Mouse (Mus musculus) liver, adult (tissue): ENCODE measurements around the gene Scn4a.

ENCODE experiments used
- GATA4 ChIP-seq: IDR thresholded peaks from 2 replicates; pipeline ENCODE4 v1.6.1; 2014; ENCODE audit warnings: mild to moderate bottlenecking, low read length; ENCODE audit not compliant: insufficient replicate concordance

Gene Scn4a

DNA sequence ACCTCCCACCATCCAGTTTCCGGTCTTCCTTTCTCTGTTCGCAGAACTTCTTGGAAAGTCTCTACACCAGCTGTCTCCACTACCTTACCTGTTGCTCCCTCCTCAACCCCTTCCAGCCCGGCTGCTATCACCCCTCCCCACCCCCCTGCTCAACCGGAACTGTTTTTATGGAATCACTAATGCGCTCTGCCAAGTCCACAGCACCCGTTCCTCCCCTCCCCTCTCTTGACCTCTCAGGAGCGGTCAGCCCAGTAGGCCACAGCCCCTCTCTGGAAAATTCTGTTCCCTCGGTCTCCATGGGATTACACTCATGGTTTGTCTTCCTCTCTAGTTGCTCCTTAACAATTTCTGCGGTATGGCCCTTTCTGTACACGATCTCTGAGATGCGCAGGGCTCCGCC is at the start of gene Scn4a:
TSS of gene Scn4a (minus strand) at position 101 of the 400 bp plus-strand sequence.
- no peak for TF ChIP-seq GATA4

- no peak for TF ChIP-seq GATA4
Observed at GRCm38 (mm10) chr11:106398481-106398880, 45.4 kb upstream of the Scn4a start.

- no peak for TF ChIP-seq GATA4
Observed at GRCm38 (mm10) chr11:106397656-106398055, 44.6 kb upstream of the Scn4a start.

DNA sequence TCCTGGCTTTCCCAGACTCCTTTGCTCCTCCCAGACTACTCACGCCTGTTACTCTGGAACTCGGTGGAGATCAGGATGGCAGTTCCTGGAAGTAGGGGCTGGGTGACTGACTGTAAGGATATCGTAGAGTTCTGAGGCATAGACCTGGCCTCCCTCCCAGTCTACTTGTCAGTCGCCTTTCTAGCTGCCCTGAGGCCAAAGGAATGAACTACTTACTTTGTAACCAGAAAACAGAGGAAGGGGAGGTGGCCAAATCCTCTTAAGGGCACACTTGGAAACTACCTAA is 40.2 kb upstream of the Scn4a start:
- no peak for TF ChIP-seq GATA4

- TF ChIP-seq GATA4: no peak
Observed at GRCm38 (mm10) chr11:106392597-106393330, 39.7 kb upstream of the Scn4a start.

GRCm38 (mm10) chr11:106391546-106392188 is 38.6 kb upstream of the Scn4a start:
- no peak for TF ChIP-seq GATA4

DNA sequence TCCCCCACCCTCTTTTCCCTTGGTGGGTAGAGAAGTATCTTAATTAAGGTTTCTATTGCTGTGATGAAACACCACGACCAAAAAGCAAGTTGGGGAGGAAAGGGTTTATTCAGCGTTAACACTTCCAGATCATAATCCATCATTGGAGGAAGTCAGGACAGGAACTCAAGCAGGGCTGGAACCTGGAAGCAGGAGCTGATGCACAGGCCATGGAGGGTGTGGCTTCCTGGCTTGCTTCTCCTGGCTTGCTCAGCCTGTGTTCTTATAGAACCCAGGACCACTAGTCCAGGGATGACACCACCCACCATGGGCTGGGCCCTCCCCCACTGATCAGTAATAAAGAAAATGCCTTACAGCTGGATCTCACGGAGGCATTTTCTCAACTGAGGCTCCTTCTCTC is 37.7 kb upstream of the Scn4a start:
- no peak for TF ChIP-seq GATA4

DNA sequence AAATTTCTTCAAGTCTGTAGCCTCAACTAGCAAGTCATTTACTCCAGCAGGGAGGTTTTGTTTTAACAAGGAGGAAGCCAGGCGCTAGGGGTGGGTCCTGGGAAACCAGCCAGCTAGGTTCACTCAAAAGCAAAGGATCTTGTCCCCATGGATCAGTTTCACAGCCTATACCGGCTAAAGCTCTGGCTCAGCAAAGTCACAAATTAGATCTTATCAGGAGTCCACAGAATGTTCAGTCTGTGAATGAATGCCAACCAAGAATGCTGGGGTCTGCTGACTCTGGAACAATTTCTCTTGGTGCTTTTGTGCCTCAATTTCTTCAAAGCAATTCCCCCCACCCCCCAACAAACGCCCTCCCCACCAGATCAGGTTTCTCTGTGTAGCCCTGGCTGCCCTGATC is 36.5 kb upstream of the Scn4a start:
- no peak for TF ChIP-seq GATA4

DNA sequence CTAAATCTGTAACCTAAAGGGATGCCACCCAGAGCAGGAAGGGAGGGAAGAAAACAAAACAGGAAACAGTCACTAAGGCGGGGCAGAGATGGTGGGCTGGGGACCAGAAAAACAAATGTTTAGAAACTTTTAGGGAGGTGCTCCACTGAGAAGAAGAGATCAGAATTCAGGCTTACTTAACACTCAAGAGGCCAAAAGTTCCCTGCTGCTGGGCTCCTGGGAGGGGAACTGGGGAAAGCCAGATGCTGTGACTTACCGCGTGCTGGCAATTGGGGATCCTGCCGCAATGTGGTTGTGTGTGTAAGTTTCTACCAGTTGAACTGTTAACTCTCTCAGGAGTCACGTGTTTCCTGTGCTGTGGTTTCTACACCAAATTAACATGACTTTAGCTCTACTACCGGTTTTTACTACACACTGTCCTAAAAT is 34.7 kb upstream of the Scn4a start, which contains the start of gene Icam2:
TSS of gene Icam2 (minus strand) at position 285 of the 426 bp plus-strand sequence.
- no peak for TF ChIP-seq GATA4

DNA sequence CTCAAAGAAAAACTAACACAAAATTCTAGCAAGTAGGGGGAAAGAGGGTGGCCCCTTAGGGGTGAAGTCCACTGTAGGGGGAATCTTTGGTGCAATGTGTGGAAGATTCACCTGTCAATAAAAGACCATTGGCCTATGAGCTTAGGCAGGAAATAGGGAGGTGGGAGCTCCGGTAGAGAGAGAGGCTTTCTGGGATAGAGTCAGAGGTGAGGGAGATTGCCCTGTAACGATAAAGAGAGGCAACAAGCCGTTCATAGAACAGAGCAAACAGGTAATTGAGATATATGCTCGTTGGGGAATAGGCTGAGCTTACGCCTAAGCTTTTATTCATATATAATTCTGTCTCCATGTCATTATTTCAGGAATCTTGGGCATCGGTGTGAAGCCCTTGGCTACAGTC is 33.9 kb upstream of the Scn4a start:
- no peak for TF ChIP-seq GATA4

DNA sequence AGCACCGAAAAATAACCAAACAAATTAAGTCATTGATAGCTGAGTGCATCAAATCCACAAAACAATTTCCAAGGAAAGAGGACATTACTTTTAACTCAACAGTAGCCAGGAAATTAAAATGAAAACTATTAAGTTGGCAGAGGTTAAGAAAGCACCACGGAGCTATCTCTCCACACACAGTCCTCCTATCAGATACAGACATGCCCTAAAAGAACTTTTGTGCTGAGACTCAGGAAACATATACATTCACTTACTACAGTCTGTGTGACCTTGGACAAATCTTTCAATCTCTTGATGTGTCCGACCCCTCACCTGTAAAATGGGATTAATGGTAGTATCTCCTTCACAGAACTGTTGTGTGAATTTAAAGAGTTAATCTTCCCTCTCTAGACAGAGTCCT is 33.3 kb upstream of the Scn4a start:
- no peak for TF ChIP-seq GATA4

DNA sequence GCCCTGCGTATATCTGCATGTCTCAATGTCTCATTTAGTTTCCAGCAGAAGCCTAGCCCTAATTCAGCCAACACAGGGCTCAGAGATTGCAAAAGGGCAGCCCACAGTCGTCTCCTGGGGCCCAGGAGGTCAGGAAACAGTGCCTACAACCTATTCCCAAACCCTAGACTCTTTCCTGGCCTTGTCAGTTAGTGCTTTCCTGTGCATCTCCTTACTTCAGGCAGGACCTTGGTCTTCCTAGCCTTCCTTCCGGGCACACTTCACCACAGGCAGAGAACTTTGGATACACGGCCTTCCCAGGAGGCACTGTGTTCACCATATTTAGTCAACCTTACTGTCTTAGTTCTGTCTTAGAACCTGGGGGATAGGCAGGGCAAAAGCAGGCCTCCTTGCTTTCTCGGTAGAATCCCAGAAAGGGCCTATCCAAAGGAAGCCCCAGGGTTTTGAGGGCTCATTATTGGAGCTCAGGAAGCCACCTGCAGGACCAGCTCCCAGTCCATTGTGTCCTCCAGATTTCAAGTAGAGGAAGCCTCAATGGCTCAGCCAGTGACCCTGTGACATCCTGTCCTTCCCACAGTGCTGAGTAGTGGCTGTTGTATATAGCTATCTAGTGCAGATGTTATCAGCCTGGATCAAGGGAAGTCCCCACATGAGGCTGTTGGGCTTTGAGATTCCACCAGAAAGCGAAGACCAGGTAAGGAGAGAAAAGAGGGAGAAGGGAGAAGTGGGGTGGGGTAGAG is 30.1 kb upstream of the Scn4a start:
- peak; percentile 12; the same call in 1 of the 2 replicates for TF ChIP-seq GATA4

DNA sequence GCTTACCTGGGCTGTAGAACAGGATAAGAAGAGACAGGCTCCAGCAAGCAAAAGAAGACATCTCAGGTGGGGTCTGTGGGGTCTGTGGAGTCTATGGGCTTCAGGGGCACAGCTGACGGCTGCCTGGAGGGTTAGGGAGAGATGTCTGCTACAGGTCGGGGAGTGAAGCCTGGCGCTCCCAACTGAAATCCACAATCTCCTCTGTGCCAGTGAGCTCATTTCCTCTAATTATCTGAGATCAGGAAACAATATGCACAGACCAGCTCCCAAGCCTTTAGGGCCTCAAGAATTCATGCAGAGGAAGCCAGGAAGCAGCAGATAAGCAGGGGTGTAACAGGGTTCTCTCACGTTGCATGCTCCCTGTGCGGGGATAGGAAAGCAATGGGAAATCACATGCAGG is 29.3 kb upstream of the Scn4a start:
- peak; percentile 98; the same call in 1 of the 2 replicates for TF ChIP-seq GATA4

DNA sequence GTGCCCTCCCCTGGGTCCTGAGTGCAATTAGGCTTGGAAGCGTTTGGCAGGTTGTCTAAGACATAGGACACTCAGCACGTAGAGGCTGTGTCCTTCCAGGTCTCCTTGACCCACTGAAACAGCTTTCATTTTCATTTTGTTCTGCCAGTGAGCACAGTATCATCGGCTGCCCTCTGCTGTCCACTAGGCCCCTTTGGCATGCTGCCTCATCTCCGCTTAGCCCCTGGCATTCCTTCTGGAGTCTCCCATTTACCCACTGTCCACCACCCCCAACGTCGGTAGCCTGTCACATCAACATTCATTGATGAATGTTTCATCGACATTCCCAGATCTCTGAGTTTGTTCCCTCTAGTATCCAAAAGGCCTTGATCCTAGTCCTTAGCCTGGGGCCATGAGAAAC is 28.8 kb upstream of the Scn4a start:
- no peak for TF ChIP-seq GATA4

- no peak for TF ChIP-seq GATA4
Observed at GRCm38 (mm10) chr11:106381011-106381410, 27.9 kb upstream of the Scn4a start.

GRCm38 (mm10) chr11:106374979-106375378 is 21.9 kb upstream of the Scn4a start:
- TF ChIP-seq GATA4: no peak
